In the genomic region with DNA sequence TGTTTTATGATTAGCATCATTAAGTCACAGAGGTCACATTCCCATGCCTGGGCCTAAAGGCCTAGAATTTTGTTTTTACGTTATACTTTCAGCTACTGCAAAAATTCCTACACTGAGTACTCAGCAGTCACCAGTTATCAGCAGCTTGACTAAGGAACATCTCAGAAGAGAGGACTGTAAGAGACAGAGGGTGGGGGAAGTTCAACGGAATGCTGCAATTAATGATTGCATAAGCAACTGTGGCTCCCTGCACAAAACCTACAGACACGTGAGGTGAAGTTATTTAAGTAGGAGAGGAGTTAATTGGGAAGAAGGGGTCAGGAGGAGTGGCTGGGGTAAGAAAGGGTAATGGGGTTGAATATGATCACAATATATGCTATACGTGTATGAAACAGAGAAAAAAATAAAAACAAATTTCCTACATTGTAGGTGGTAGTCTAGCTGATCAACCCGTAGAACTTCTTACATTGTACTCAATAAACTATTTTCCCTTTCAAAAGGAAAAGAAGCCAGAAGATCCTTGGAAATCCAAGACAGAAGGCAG, we compare ENCODE assay signal across 8 mouse cellular contexts. TPM values are rescaled to one million over a fixed set of nuclear protein-coding genes. Genes with fewer than 3 reads are reported as not detected.
DNase-seq lines count a peak whose midpoint lies in the region; ATAC-seq and TF ChIP-seq lines count a peak whose summit lies in the region.

No protein-coding gene starts in this region.

- peak overlapping the region; percentile 26 for H3K4me3 ChIP-seq in lung, adult 2 months (replicated peaks; ENCODE audit: extremely low read depth, low read depth, low read length)
- peak overlapping the region; percentile 80 for H3K4me3 ChIP-seq in forebrain, embryonic 11.5 days (ENCODE audit: low read depth, low read length)
- peak overlapping the region; percentile 90 for H3K4me3 ChIP-seq in liver, embryonic 12.5 days
- peak overlapping the region; percentile 83 for H3K4me3 ChIP-seq in stomach, embryonic 14.5 days (ENCODE audit: low read depth, low read length)

- peaks cover 5% of the 10 kb centered on the region for H3K4me1 ChIP-seq in lung, adult 2 months (ENCODE audit: control insufficient read depth, insufficient read depth, low read length)
- H3K4me1 ChIP-seq in forebrain, embryonic 11.5 days (replicated peaks; ENCODE audit: control insufficient read depth, insufficient read depth, low read length): peaks cover 4% of the 10 kb centered on the region; the same call in 1 of the 2 replicates
- peaks cover 36% of the 10 kb centered on the region for H3K4me1 ChIP-seq in liver, embryonic 12.5 days
- 0 out of 2 replicates have a peak, but pooled peaks cover 6% of the 10 kb centered on the region for H3K4me1 ChIP-seq in stomach, embryonic 14.5 days (ENCODE audit: control insufficient read depth, insufficient read depth, low read length)

- ATAC-seq in forebrain, embryonic 11.5 days (replicated peaks; ENCODE audit: low FRiP score): peak; percentile 61
- ATAC-seq in liver, embryonic 12.5 days: no peak
- peak; percentile 1; the same call in 1 of the 2 replicates for ATAC-seq in stomach, embryonic 14.5 days (ENCODE audit: insufficient number of reproducible peaks, insufficient read depth, low FRiP score, low read depth)

- no peaks in the 10 kb centered on the region for H3K36me3 ChIP-seq in forebrain, embryonic 11.5 days (ENCODE audit: control insufficient read depth, insufficient read depth, low read length)
- H3K36me3 ChIP-seq in liver, embryonic 12.5 days: peaks cover 15% of the 10 kb centered on the region; the same call in 1 of the 2 replicates
- H3K36me3 ChIP-seq in stomach, embryonic 14.5 days (ENCODE audit: control insufficient read depth, insufficient read depth, low read length): no peaks in the 10 kb centered on the region

- no peak for TF ChIP-seq POLR2A in lung, adult 2 months (IDR thresholded peaks at IDR 0.05; ENCODE audit: borderline replicate concordance, extremely low read depth, low read depth, low read length)

- no peak for DNase-seq in lung, adult 2 months
- no peak for DNase-seq in lung, postnatal 25 days (ENCODE audit: low spot score)
- DNase-seq in forebrain, embryonic 11.5 days (ENCODE audit: low spot score): no peak
- no peak for DNase-seq in B cell, adult 2 months
- no peak for DNase-seq in gastrocnemius, postnatal 25 days
- no peak for DNase-seq in gastrocnemius, postnatal 10 days

- H3K4me2 ChIP-seq in forebrain, embryonic 11.5 days (ENCODE audit: low read depth, low read length, severe bottlenecking): peak overlapping the region; percentile 52
- H3K4me2 ChIP-seq in liver, embryonic 12.5 days: peak overlapping the region; percentile 75
- H3K4me2 ChIP-seq in stomach, embryonic 14.5 days (replicated peaks; ENCODE audit: low read depth, low read length): peak overlapping the region; percentile 53

- no peak for TF ChIP-seq CTCF in lung, adult 2 months (IDR thresholded peaks at IDR 0.05; ENCODE audit: insufficient read depth, low read length)

- no peak overlapping the region; the same call in 1 of the 2 replicates for H3K9ac ChIP-seq in forebrain, embryonic 11.5 days (ENCODE audit: low read length)
- H3K9ac ChIP-seq in liver, embryonic 12.5 days: peak overlapping the region; percentile 83; the same call in 1 of the 2 replicates
- H3K9ac ChIP-seq in stomach, embryonic 14.5 days (replicated peaks; ENCODE audit: low read depth, low read length): no peak overlapping the region

- H3K27me3 ChIP-seq in forebrain, embryonic 11.5 days (ENCODE audit: control insufficient read depth, insufficient read depth, low read length): no peaks in the 10 kb centered on the region
- no peaks in the 10 kb centered on the region for H3K27me3 ChIP-seq in liver, embryonic 12.5 days (replicated peaks)
- no peaks in the 10 kb centered on the region for H3K27me3 ChIP-seq in stomach, embryonic 14.5 days (ENCODE audit: control insufficient read depth, insufficient read depth, low read length)

- no peak overlapping the region for H3K27ac ChIP-seq in forebrain, embryonic 11.5 days (ENCODE audit: low read depth, low read length)
- H3K27ac ChIP-seq in liver, embryonic 12.5 days: no peak overlapping the region
- no peak overlapping the region for H3K27ac ChIP-seq in stomach, embryonic 14.5 days (ENCODE audit: low read length)

- H3K9me3 ChIP-seq in forebrain, embryonic 11.5 days (ENCODE audit: control insufficient read depth, low read length): no peaks in the 10 kb centered on the region
- no peaks in the 10 kb centered on the region for H3K9me3 ChIP-seq in liver, embryonic 12.5 days (replicated peaks)
- no peaks in the 10 kb centered on the region for H3K9me3 ChIP-seq in stomach, embryonic 14.5 days (ENCODE audit: control insufficient read depth, low read depth, low read length)

- 51% methylated on average over 5 of the region's 5 CpGs for WGBS in lung, adult 2 months
- 47% methylated on average over 5 of the region's 5 CpGs for WGBS in forebrain, embryonic 11.5 days
- 55% methylated on average over 5 of the region's 5 CpGs for WGBS in liver, embryonic 12.5 days (ENCODE audit: insufficient replicate concordance)
- WGBS in stomach, embryonic 14.5 days: 53% methylated on average over 5 of the region's 5 CpGs

RNA-seq across cellular contexts. Expression of gene Rpe, which starts 0.4 kb away (rescaled TPM):
- 14.0 and 17.0 TPM in 2 replicates for polyA plus RNA-seq in lung, adult 2 months (2012; rRNA removed)
- polyA plus RNA-seq in forebrain, embryonic 11.5 days (2014; fragmentation: Nextera tagmentation; extraction: Ambion mirVana): 56.7 and 66.6 TPM in 2 replicates
- 38.0 and 39.3 TPM in 2 replicates for polyA plus RNA-seq in liver, embryonic 12.5 days (2016; fragmentation: Nextera tagmentation; extraction: Ambion mirVana)
- 52.7 and 53.1 TPM in 2 replicates for polyA plus RNA-seq in stomach, embryonic 14.5 days (2014; fragmentation: Nextera tagmentation; extraction: Ambion mirVana)
- 10 to 100 TPM in 1 of 2 experiments, 1 to 10 TPM in 1; 9.7 to 10.1 TPM for total RNA-seq in gastrocnemius, postnatal 25 days (2021)
- total RNA-seq in gastrocnemius, postnatal 10 days (2021): 10 to 100 TPM; 10.2 to 13.4 TPM

Comparison
In these comparisons a context has a peak if more than half of its experiments do, and no peak if none do; other contexts are left out.
1. H3K4me3 ChIP-seq: peak in every context shown above with its lines; median percentile 90 in liver, embryonic 12.5 days; 83 in stomach, embryonic 14.5 days; 80 in forebrain, embryonic 11.5 days; 26 in lung, adult 2 months.